Mouse (Mus musculus) erythroid progenitor cell, adult 5-6 weeks (primary cell): ENCODE measurements around the gene Atad3a. TPM values are rescaled to one million over a fixed set of nuclear protein-coding genes. Genes with fewer than 3 reads are reported as not detected.

Source experiments
- ATAC-seq: replicated peaks from 2 replicates; pipeline ENCODE4 v1.8.0; 2016; ENCODE audit warnings: moderate number of reproducible peaks, mild to moderate bottlenecking, moderate TSS enrichment, inconsistent platforms; ENCODE audit not compliant: poor library complexity, low FRiP score, severe bottlenecking
- total RNA-seq, 2 experiments: library from RNA; stranded (forward) in 1 of 2; stranded (reverse) in 1 of 2; fragments of 150-400 nt in 1 of 2; fragments of 186-747, 209-891 nt in 1 of 2; gene quantifications; 2 replicates each; pipeline versions ENCODE4 v1.2.3 to v1.2.4; 2015 to 2017; ENCODE audit warnings: low replicate concordance in 2 of 2

Atad3a gene
- total RNA-seq, 2 experiments from 2014 or later = 0.84 to 5.1 TPM

- ATAC-seq = no peak
Measured at GRCm38 (mm10) chr4:155776704-155777335, 15.9 kb upstream of the Atad3a start.

- no peak for ATAC-seq
Measured at GRCm38 (mm10) chr4:155775855-155776254, 15.0 kb upstream of the Atad3a start.

- no peak for ATAC-seq
Measured at GRCm38 (mm10) chr4:155774971-155775740, 14.3 kb upstream of the Atad3a start.

- peak; percentile 79 for ATAC-seq
Measured at GRCm38 (mm10) chr4:155774280-155774754, 13.4 kb upstream of the Atad3a start, which contains the start of gene Vwa1. Gene Vwa1 (minus strand): TSS chr4:155774698.

- no peak for ATAC-seq
Measured at GRCm38 (mm10) chr4:155773335-155774078, 12.6 kb upstream of the Atad3a start.

- no peak for ATAC-seq
Measured at GRCm38 (mm10) chr4:155772786-155773185, 11.9 kb upstream of the Atad3a start.

GRCm38 (mm10) chr4:155771706-155772105 is 10.8 kb upstream of the Atad3a start:
- no peak for ATAC-seq

- no peak for ATAC-seq
Measured at GRCm38 (mm10) chr4:155770626-155771025, 9.7 kb upstream of the Atad3a start.

GRCm38 (mm10) chr4:155769880-155770512 is 9.1 kb upstream of the Atad3a start:
- peak; percentile 83 for ATAC-seq

GRCm38 (mm10) chr4:155769496-155769879 is 8.6 kb upstream of the Atad3a start:
- ATAC-seq = 0 out of 2 replicates have a peak, but pooled peaks have one; percentile 2

- no peak for ATAC-seq
Measured at GRCm38 (mm10) chr4:155762357-155762756, 1.5 kb upstream of the Atad3a start.

- ATAC-seq = peak; percentile 21
Measured at GRCm38 (mm10) chr4:155761356-155762099, 635 bp upstream of the Atad3a start.

GRCm38 (mm10) chr4:155759862-155760612 is 856 bp downstream of the Atad3a start:
- no peak for ATAC-seq

GRCm38 (mm10) chr4:155757011-155757410 is 3.9 kb downstream of the Atad3a start:
- ATAC-seq = no peak

- no peak for ATAC-seq
Measured at GRCm38 (mm10) chr4:155746575-155747490, 14.1 kb downstream of the Atad3a start.

GRCm38 (mm10) chr4:155746036-155746548 is 14.8 kb downstream of the Atad3a start:
- ATAC-seq = no peak

- no peak for ATAC-seq
Measured at GRCm38 (mm10) chr4:155745136-155745535, 15.8 kb downstream of the Atad3a start.
